Mouse (Mus musculus) neural tube, embryonic 11.5 days (tissue): ENCODE measurements at regions not wholly inside any gene's neighbourhood (a gene's known extent, or its start where the extent isn't known, plus 50 kb on each side); places are given as distances from the start of the nearest gene placed in this dataset.

Source experiments
- ATAC-seq: fragments of 200-750 bp; cut with Nextera tagmentation; 2 replicates; pipeline ENCODE4 v1.8.0; 2017; ENCODE audit warnings: moderate number of reproducible peaks, mild to moderate bottlenecking, moderate TSS enrichment, moderate library complexity; ENCODE audit not compliant: insufficient read depth, low FRiP score, low TSS enrichment
- DNase-seq: peaks from one replicate; pipeline ENCODE4 v3.0.0-alpha.2; 2015; ENCODE audit warnings: low spot score
- H3K27ac ChIP-seq: fragments of 300-500 bp; sonication (generic); 2 replicates; pipeline ENCODE4 v1.5.1; 2014; ENCODE audit warnings: low read depth, mild to moderate bottlenecking, low read length
- H3K27me3 ChIP-seq: fragments of 300-500 bp; sonication (generic); 2 replicates; pipeline ENCODE4 v1.6.1; 2014; ENCODE audit warnings: mild to moderate bottlenecking, low read length, mixed read lengths; ENCODE audit not compliant: control insufficient read depth, insufficient read depth
- H3K36me3 ChIP-seq: fragments of 300-500 bp; sonication (generic); 2 replicates; pipeline ENCODE4 v1.6.1; 2014; ENCODE audit warnings: mild to moderate bottlenecking, low read length, moderate library complexity, mixed read lengths; ENCODE audit not compliant: control insufficient read depth, insufficient read depth
- H3K4me1 ChIP-seq: fragments of 300-500 bp; sonication (generic); 2 replicates; pipeline ENCODE4 v1.6.1; 2014; ENCODE audit warnings: low read length, mixed read lengths; ENCODE audit not compliant: control insufficient read depth, insufficient read depth
- H3K4me2 ChIP-seq: fragments of 300-500 bp; sonication (generic); 2 replicates; pipeline ENCODE4 v1.6.1; 2014; ENCODE audit warnings: low read depth, mild to moderate bottlenecking, moderate library complexity
- H3K4me3 ChIP-seq: fragments of 300-500 bp; sonication (generic); 2 replicates; pipeline ENCODE4 v1.5.1; 2014; ENCODE audit warnings: low read depth, low read length
- H3K9ac ChIP-seq: fragments of 300-500 bp; sonication (generic); 2 replicates; pipeline ENCODE4 v1.6.1; 2014; ENCODE audit warnings: mild to moderate bottlenecking, low read length
- H3K9me3 ChIP-seq: fragments of 300-500 bp; sonication (generic); 2 replicates; pipeline ENCODE4 v1.6.1; 2016; ENCODE audit warnings: low read length; ENCODE audit not compliant: control insufficient read depth
- WGBS: fragments of 180-500 bp; shearing (Covaris S2); extraction: QIAGEN DNeasy Blood & Tissue Kit; methylation state at CpG from one replicate; pipeline ENCODE4 v1.1.7; 2014; 5-methylcytosine and 5-hydroxymethylcytosine counted together

DNA sequence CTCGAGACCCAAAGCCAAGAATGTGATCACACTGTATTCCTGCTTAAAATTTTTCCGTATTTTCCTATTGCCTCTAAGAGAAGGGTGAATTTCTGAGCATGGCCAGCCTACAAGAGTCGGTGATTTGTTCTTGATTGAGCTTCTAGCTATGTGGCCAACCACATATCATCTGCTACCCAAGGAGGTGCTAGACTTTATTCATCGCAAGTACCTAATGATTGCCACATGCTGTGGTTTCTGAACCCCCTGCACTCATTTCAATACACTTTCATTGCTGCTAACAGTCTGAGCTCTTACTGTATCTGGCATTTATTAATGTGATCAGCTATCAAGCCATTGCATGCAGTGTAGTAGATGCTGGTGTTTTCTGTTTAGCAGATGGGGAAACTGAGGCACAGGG, 432.2 kb downstream of the Ttll7 start:
- DNase-seq (no peak), ATAC-seq (no peak)
- H3K27me3 ChIP-seq: no peaks in the 10 kb centered on the region
- no peaks in the 10 kb centered on the region for H3K9me3 ChIP-seq
- H3K4me1 ChIP-seq: no peaks in the 10 kb centered on the region
- no peak overlapping the region for H3K4me3 ChIP-seq
- no peak overlapping the region for H3K4me2 ChIP-seq
- no peak overlapping the region for H3K9ac ChIP-seq
- no peak overlapping the region for H3K27ac ChIP-seq
- WGBS: 94% methylated on average over 4 of the region's 4 CpGs
- H3K36me3 ChIP-seq: no peaks in the 10 kb centered on the region

DNA sequence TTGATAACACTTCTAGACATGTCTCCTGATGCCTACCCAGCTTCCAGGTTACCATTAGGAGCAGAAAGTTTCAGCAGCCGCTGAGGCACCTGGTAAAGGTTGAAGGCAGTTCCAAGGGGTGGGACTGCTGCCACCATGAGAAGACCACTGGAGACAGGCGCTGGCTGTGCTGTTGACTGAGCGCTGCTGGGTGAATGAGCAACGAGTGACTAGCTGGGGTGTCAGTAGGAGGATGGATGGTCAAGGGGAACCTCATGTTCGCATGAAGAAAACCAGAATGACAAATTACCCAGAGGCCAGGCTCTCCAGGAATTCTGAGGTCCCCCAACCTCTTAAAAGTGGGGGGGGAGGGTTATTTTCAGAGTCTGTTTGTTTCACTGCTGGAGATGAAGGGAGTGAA, 433.3 kb downstream of the Ttll7 start:
- ATAC-seq (no peak), DNase-seq (no peak)
- H3K4me2 ChIP-seq: no peak overlapping the region
- no peaks in the 10 kb centered on the region for H3K9me3 ChIP-seq
- H3K4me1 ChIP-seq: no peaks in the 10 kb centered on the region
- H3K27me3 ChIP-seq: no peaks in the 10 kb centered on the region
- no peak overlapping the region for H3K9ac ChIP-seq
- 61% methylated on average over 5 of the region's 5 CpGs for WGBS
- no peak overlapping the region for H3K4me3 ChIP-seq
- H3K27ac ChIP-seq: no peak overlapping the region
- no peaks in the 10 kb centered on the region for H3K36me3 ChIP-seq

DNA sequence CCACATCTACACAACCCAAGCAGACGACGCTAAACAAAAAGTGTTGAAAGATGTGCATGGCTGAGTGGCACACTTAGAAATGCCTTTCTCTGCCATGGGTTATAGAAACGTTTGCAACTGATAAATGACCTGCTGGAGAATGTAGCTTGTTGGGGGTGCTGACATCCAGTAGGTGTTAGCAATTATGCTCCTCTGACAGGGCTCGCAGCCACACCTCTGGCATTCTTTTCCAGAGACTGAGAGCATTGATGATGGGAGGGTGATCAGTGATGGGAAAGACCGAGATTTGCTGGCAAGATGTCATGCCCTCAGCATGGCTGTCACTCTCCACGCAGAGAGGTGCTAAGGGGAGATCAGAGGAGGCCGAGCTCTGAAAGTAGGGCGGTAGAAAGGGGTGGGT, 435.3 kb downstream of the Ttll7 start:
- WGBS: 67% methylated on average over 8 of the region's 8 CpGs
- no peaks in the 10 kb centered on the region for H3K9me3 ChIP-seq
- no peak overlapping the region for H3K4me2 ChIP-seq
- H3K4me1 ChIP-seq: no peaks in the 10 kb centered on the region
- H3K4me3 ChIP-seq: no peak overlapping the region
- DNase-seq (no peak), ATAC-seq (no peak)
- no peaks in the 10 kb centered on the region for H3K36me3 ChIP-seq
- no peak overlapping the region for H3K27ac ChIP-seq
- no peak overlapping the region for H3K9ac ChIP-seq
- no peaks in the 10 kb centered on the region for H3K27me3 ChIP-seq

DNA sequence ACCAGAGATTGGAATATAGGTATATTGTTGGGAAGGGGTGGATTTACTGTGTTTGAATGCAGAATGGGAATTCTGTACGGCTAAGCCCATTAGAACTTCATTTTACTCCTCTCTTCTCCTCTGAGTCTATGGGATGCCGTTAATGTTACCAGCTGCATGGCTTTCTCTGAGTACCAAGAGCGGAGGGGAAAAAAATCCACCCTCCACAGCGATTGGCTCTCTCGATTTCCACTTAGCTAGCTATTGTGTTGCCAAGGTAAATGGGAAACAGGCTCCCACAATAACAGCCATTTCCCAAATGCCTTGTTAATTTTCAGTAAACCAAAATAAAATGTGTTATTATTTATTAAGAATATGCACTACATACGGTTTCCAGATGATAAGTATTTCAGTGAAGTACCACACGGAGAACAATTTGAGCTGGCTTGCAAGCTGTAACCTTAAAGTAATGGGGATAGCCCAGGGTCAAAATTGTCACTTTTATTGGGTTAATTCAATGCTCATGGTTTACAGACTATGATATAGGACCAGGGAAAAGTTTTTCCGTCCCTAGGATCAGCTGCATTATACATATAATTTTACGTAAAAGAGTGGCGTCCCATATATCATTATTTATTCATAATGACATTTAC, 439.6 kb downstream of the Ttll7 start:
- H3K4me2 ChIP-seq: no peak overlapping the region
- H3K36me3 ChIP-seq: no peaks in the 10 kb centered on the region
- no peak overlapping the region for H3K9ac ChIP-seq
- 90% methylated on average over 10 of the region's 10 CpGs for WGBS
- H3K4me3 ChIP-seq: no peak overlapping the region
- H3K9me3 ChIP-seq: no peaks in the 10 kb centered on the region
- ATAC-seq (no peak), DNase-seq (no peak)
- H3K4me1 ChIP-seq: no peaks in the 10 kb centered on the region
- H3K27ac ChIP-seq: no peak overlapping the region
- no peaks in the 10 kb centered on the region for H3K27me3 ChIP-seq

DNA sequence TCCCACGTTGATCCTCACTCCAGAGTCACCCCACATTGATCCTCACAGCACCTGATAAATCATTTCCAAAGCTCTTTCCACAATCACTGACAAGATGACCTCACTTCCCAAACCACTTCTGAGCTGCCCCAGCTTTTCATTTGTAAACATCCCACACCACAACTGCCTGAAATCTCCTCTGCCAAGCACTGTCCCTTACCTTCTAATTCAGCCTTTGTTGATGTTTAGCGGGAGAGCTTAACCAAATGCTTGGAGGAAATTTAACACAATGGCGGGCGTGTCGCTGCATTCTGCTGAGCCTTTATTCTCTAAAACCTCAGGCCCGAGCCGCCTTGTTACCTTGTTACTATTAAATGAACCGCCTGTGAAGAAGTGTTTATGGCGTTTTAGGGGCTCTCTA, 445.9 kb downstream of the Ttll7 start:
- 10% methylated on average over 9 of the region's 9 CpGs for WGBS
- H3K4me2 ChIP-seq: no peak overlapping the region

DNA sequence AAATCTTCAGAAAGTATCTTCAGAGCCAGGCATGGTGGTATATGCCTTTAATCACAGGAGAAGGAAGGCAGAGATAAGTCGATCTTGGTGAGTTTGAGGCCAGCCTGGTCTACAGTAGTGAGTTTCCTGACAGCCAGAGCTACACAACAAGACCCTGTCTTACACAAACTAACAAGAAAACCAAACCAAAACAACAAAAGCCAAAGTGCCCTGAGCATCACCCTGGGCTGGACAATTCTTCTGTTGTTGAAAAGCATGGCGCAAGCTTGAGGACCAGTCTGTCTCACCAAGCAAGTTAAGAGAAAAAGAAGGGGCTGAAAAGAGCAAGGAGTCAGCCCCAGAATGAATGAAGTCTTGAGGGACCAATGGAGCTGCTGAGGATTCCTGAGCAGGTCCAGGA, 473.4 kb downstream of the Ttll7 start:
- no peak overlapping the region for H3K27ac ChIP-seq
- H3K4me1 ChIP-seq: no peaks in the 10 kb centered on the region
- WGBS: 93% methylated on average over 2 of the region's 2 CpGs
- no peaks in the 10 kb centered on the region for H3K9me3 ChIP-seq
- ATAC-seq (no peak), DNase-seq (no peak)
- no peak overlapping the region for H3K9ac ChIP-seq
- no peak overlapping the region for H3K4me2 ChIP-seq
- H3K36me3 ChIP-seq: no peaks in the 10 kb centered on the region
- no peak overlapping the region for H3K4me3 ChIP-seq
- H3K27me3 ChIP-seq: no peaks in the 10 kb centered on the region

More for the DNA sequence above, 445.9 kb downstream of the Ttll7 start:
- Histone ChIP-seq H3K36me3 (no peaks in the 10 kb centered on the region), H3K27me3 (no peaks in the 10 kb centered on the region), H3K4me1 (no peaks in the 10 kb centered on the region; the same call in 1 of the 2 replicates), H3K27ac (no peak overlapping the region), H3K9me3 (no peaks in the 10 kb centered on the region), H3K4me3 (no peak overlapping the region), H3K9ac (no peak overlapping the region)
- no peak for DNase-seq
- ATAC-seq: 0 out of 2 replicates have a peak, but pooled peaks have one; percentile 35

DNA sequence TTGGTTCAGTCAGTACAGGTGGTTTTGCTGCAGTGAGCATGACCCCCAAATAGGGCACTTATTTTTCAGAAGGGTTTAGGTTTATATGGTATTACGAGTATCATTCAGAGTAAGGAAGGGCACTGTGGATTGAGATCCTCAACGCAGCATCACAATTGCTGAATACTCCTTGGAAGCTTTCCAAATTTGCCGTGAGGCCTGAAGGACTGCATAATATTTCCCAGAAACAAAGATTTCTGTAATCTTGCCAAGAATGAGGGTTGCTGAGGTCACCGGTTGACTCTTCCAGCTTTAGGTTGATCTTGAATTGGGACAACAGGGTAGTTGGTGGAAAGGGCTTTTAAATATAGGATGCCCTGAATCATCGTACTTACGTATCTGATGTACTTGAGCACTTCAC, 482.1 kb downstream of the Ttll7 start:
- Histone ChIP-seq H3K27me3 (no peaks in the 10 kb centered on the region), H3K4me2 (no peak overlapping the region), H3K36me3 (no peaks in the 10 kb centered on the region), H3K4me3 (no peak overlapping the region), H3K27ac (no peak overlapping the region), H3K9ac (no peak overlapping the region), H3K9me3 (no peaks in the 10 kb centered on the region), H3K4me1 (no peaks in the 10 kb centered on the region)
- 93% methylated on average over 6 of the region's 6 CpGs for WGBS
- no peak for DNase-seq
- no peak for ATAC-seq

DNA sequence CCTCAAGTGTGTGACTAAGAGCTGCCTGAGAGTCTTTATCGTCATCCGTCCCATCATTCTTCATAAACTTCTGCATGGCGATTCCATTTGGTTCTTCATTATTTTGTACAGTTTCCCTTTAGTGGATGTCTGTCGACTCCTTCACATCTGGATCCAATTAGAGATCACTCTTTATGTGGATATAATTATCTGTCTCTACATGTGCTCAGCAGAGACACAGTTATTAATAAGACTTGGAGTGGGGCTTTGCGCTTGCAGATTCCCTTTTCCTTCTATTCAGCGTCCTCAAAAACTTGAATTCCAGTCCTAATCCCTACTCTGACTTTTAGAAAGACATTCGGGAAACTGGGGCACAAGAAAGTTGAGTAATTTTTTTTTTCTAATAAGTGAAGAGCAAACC, 483.1 kb downstream of the Ttll7 start:
- ATAC-seq (no peak), DNase-seq (no peak)
- H3K27ac ChIP-seq: no peak overlapping the region
- 71% methylated on average over 7 of the region's 7 CpGs for WGBS
- no peaks in the 10 kb centered on the region for H3K4me1 ChIP-seq
- H3K9me3 ChIP-seq: no peaks in the 10 kb centered on the region
- no peak overlapping the region for H3K4me2 ChIP-seq
- no peak overlapping the region for H3K9ac ChIP-seq
- no peaks in the 10 kb centered on the region for H3K36me3 ChIP-seq
- H3K27me3 ChIP-seq: no peaks in the 10 kb centered on the region
- no peak overlapping the region for H3K4me3 ChIP-seq

DNA sequence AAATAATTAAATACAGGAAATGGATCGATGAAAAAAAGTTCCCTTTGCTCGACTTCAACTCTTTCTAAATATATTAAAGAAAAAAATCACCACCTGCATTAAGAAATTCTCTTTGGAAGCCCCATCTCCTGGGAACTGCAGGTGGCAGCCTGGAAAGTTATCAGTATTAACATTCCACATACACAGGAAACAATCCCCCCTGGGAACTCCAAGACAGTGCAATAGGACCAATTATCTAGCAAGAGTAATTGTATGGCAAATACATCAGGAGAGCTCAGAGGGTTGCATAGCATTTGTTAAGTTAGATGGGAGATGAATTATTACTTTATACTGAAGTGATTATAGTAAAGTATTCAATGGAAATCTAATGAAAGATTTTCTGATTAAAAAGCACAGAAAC, 487.3 kb downstream of the Ttll7 start:
- DNase-seq (no peak), ATAC-seq (no peak)
- no peaks in the 10 kb centered on the region for H3K36me3 ChIP-seq
- H3K9ac ChIP-seq: no peak overlapping the region
- no peak overlapping the region for H3K27ac ChIP-seq
- no peak overlapping the region for H3K4me3 ChIP-seq
- 82% methylated on average over 2 of the region's 2 CpGs for WGBS
- no peaks in the 10 kb centered on the region for H3K9me3 ChIP-seq
- no peak overlapping the region for H3K4me2 ChIP-seq
- no peaks in the 10 kb centered on the region for H3K27me3 ChIP-seq
- H3K4me1 ChIP-seq: no peaks in the 10 kb centered on the region
